Mouse (Mus musculus) lung, embryonic 14.5 days (tissue): ENCODE measurements at regions not wholly inside any gene's neighbourhood (a gene's known extent, or its start where the extent isn't known, plus 50 kb on each side); places are given as distances from the start of the nearest gene placed in this dataset.

Experiments used
- ATAC-seq: fragments of 200-750 bp; cut with Nextera tagmentation; 2 replicates; pipeline ENCODE4 v1.8.0; 2017; ENCODE audit warnings: mild to moderate bottlenecking, moderate TSS enrichment, moderate library complexity; ENCODE audit not compliant: insufficient read depth
- DNase-seq: peaks from one replicate; pipeline ENCODE4 v3.0.0-alpha.2; 2015
- H3K27ac ChIP-seq: fragments of 300-500 bp; sonication (generic); 2 replicates; pipeline ENCODE4 v1.5.1; 2014; ENCODE audit warnings: low read depth, mild to moderate bottlenecking, moderate library complexity
- H3K27me3 ChIP-seq: fragments of 300-500 bp; sonication (generic); 2 replicates; pipeline ENCODE4 v1.6.1; 2014; ENCODE audit warnings: low read length, control low read depth; ENCODE audit not compliant: insufficient read depth
- H3K36me3 ChIP-seq: fragments of 300-500 bp; sonication (generic); 2 replicates; pipeline ENCODE4 v1.6.1; 2014; ENCODE audit warnings: control low read depth; ENCODE audit not compliant: insufficient read depth
- H3K4me1 ChIP-seq: fragments of 300-500 bp; sonication (generic); 2 replicates; pipeline ENCODE4 v1.6.1; 2014; ENCODE audit warnings: antibody characterized with exemption, control low read depth; ENCODE audit not compliant: insufficient read depth
- H3K4me2 ChIP-seq: fragments of 300-500 bp; sonication (generic); 2 replicates; pipeline ENCODE4 v1.6.1; 2014; ENCODE audit warnings: mild to moderate bottlenecking
- H3K4me3 ChIP-seq: fragments of 300-500 bp; sonication (generic); 2 replicates; pipeline ENCODE4 v1.5.1; 2014; ENCODE audit warnings: low read depth, low read length
- H3K9ac ChIP-seq: fragments of 300-500 bp; sonication (generic); 2 replicates; pipeline ENCODE4 v1.6.1; 2014
- H3K9me3 ChIP-seq: fragments of 300-500 bp; sonication (generic); 2 replicates; pipeline ENCODE4 v1.6.1; 2016; ENCODE audit warnings: low read depth, low read length, control low read depth
- CTCF ChIP-seq: IDR thresholded peaks from 2 replicates; pipeline ENCODE4 v1.5.1; 2016; ENCODE audit warnings: antibody characterized with exemption, low read depth
- WGBS: fragments of 180-500 bp; shearing (Covaris S2); extraction: QIAGEN DNeasy Blood & Tissue Kit; methylation state at CpG from one replicate; pipeline ENCODE4 v1.1.7; 2014; 5-methylcytosine and 5-hydroxymethylcytosine counted together

GRCm38 (mm10) chr2:168837951-168838570 is 70.3 kb upstream of the Sall4 start:
- no peak for ATAC-seq
- WGBS: 52% methylated on average over 5 of the region's 5 CpGs
- H3K27me3 ChIP-seq: peaks cover 53% of the 10 kb centered on the region
- H3K9ac ChIP-seq: no peak overlapping the region
- no peak for DNase-seq
- H3K4me1 ChIP-seq: peaks cover 5% of the 10 kb centered on the region; the same call in 1 of the 2 replicates
- no peaks in the 10 kb centered on the region; the same call in 1 of the 2 replicates for H3K9me3 ChIP-seq
- H3K4me3 ChIP-seq: no peak overlapping the region
- H3K27ac ChIP-seq: no peak overlapping the region
- no peaks in the 10 kb centered on the region for H3K36me3 ChIP-seq
- no peak for TF ChIP-seq CTCF
- H3K4me2 ChIP-seq: no peak overlapping the region

- Histone ChIP-seq H3K4me3 (no peak overlapping the region), H3K36me3 (no peaks in the 10 kb centered on the region), H3K9me3 (no peaks in the 10 kb centered on the region), H3K4me2 (no peak overlapping the region), H3K4me1 (peaks cover under 1% of the 10 kb centered on the region; the same call in 1 of the 2 replicates), H3K27ac (no peak overlapping the region), H3K27me3 (peaks cover 23% of the 10 kb centered on the region), H3K9ac (no peak overlapping the region)
- WGBS: 87% methylated on average over 3 of the region's 3 CpGs
- DNase-seq (no peak), ATAC-seq (no peak)
- TF ChIP-seq CTCF: no peak
These were observed 67.0 kb upstream of the Sall4 start for GRCm38 (mm10) chr2:168834771-168835170.

- H3K9me3 ChIP-seq: no peaks in the 10 kb centered on the region
- H3K27me3 ChIP-seq: no peaks in the 10 kb centered on the region
- no peak overlapping the region for H3K9ac ChIP-seq
- no peaks in the 10 kb centered on the region for H3K4me1 ChIP-seq
- no peak for DNase-seq
- no peak for ATAC-seq
- no peak overlapping the region for H3K4me2 ChIP-seq
- TF ChIP-seq CTCF: no peak
- no peaks in the 10 kb centered on the region for H3K36me3 ChIP-seq
- WGBS: 47% methylated on average over 14 of the region's 14 CpGs
- H3K27ac ChIP-seq: no peak overlapping the region
- no peak overlapping the region for H3K4me3 ChIP-seq
These were observed 64.0 kb upstream of the Sall4 start for GRCm38 (mm10) chr2:168831740-168832139.

GRCm38 (mm10) chr2:168820648-168821047 is 52.9 kb upstream of the Sall4 start:
- H3K4me1 ChIP-seq: no peaks in the 10 kb centered on the region
- H3K9me3 ChIP-seq: no peaks in the 10 kb centered on the region
- H3K4me3 ChIP-seq: no peak overlapping the region
- no peak overlapping the region for H3K27ac ChIP-seq
- TF ChIP-seq CTCF: no peak
- no peaks in the 10 kb centered on the region for H3K36me3 ChIP-seq
- no peak for DNase-seq
- H3K9ac ChIP-seq: no peak overlapping the region
- H3K27me3 ChIP-seq: no peaks in the 10 kb centered on the region
- 57% methylated on average over 10 of the region's 10 CpGs for WGBS
- no peak overlapping the region for H3K4me2 ChIP-seq
- no peak for ATAC-seq
